Mouse (Mus musculus) right cerebral cortex, postnatal 10 days (tissue): Measurements from ENCODE around the gene Nfkbil1.

Experiments used
- DNase-seq, 2 experiments: peaks; one replicate each; pipeline ENCODE4 v3.0.0; 2021; ENCODE audit warnings: low spot score in 2 of 2

The Nfkbil1 gene

GRCm38 (mm10) chr17:35202442-35202841, 33.1 kb downstream of the Nfkbil1 start:
- DNase-seq: no peak

DNA sequence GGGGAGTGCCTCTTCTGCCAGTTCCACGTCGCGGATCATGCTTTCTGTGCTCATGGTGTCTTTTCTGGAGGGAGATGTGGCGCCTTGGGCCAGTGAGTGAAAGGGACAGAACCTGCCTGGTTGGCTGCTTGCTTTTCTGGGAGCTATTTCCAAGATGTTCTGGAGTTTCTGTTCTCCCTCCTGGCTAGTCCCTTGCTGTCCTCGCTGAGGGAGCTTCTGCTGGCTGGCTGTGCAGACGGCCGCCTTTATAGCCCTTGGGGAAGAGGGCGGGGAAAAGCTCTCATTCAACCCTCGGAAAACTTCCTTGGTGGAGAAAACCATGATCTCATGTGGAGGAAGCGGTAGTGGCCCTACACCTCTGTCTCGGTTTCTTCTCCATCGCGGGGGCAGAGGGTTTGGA, 33.8 kb downstream of the Nfkbil1 start, which contains the start of gene Tnf:
Gene Tnf (minus strand): TSS at position 221 of the 400 bp plus-strand sequence.
- no peak for DNase-seq

- no peak for DNase-seq
These were observed 34.5 kb downstream of the Nfkbil1 start for GRCm38 (mm10) chr17:35201128-35201527.

- no peak for DNase-seq
These were observed 35.2 kb downstream of the Nfkbil1 start for GRCm38 (mm10) chr17:35200398-35200797.

DNA sequence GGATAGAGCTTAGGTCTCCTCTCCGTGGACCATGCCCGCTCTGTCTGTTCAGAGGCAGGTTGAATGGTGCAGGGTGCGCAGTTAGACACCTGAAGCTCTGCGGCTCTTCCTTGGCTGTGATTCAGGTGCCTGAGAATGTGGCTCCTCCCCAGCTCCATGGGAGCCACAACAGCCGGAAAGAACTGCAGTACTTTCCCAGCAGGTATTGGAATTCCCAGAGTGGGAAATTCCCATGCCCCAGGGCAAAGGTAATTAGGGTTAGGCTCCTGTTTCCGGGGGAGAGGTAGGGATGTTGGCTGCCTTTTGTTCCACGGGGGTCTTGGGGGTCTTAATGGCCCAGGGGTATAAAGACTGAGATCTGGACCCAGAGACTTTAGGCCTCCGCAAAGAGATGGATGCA, 36.6 kb downstream of the Nfkbil1 start:
- no peak for DNase-seq

DNA sequence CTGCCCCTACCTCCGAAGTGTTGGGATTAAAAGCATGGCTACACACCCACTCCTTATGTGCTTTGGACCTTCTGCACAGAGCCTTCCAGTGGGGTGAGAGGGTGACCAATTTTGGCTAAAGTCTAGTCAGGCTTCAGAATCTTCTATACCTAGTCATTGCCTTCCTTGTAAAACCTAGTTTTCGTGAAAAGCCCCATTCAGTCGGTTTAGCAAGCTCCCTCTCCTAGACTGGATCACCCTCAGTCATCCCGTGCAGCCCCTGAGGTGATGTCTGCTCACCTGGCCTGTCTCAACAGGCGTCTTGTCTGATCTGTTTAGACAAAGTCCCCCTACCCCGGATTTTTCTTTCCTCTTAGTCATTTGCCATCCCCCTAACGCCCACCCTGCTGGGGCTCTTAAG, 37.6 kb downstream of the Nfkbil1 start:
- no peak for DNase-seq

DNA sequence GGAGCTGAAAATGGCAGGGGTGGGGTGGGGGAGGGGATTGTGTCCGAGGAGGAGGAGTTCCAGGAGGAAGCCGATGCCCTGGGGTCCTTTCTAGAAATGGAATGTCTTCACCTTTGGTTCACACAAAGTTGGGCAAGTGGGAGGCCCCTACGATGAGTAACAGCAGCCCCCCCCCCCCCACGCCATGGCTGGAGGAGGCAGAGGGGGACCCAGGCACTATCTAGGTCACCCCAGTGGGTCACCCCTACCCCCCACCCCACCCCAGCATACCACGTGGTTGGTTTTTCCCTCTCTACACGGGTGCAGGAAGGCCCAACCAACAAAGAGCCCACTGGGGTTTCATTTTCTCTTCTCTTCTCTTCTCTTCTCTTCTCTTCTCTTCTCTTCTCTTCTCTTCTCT, 38.5 kb downstream of the Nfkbil1 start:
- no peak for DNase-seq

DNA sequence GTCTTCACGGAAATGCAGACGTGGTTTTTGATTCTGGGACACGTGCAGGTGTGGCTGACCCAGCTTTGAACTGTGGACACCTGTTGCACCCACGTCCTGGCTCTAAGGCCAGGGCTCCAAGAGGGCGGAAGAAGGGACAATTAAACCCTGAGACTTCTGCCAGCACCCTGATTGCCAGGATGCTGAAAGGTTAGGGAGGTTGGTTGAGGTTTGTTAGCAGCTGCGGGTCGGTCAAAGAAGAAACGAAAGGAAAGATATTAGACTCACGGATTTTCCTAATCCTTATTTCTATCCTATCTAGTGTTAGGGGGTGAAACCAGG, 39.3 kb downstream of the Nfkbil1 start:
- DNase-seq: no peak

GRCm38 (mm10) chr17:35195631-35196320, 39.8 kb downstream of the Nfkbil1 start:
- DNase-seq: peak; percentile 85

GRCm38 (mm10) chr17:35194844-35195630, 40.6 kb downstream of the Nfkbil1 start:
- no peak for DNase-seq

GRCm38 (mm10) chr17:35193881-35194843, 41.4 kb downstream of the Nfkbil1 start, which contains the start of gene Ltb:
TSS of gene Ltb (plus strand) at chr17:35194439.
- no peak for DNase-seq

- DNase-seq: no peak
These were observed 42.7 kb downstream of the Nfkbil1 start for GRCm38 (mm10) chr17:35192924-35193323.

DNA sequence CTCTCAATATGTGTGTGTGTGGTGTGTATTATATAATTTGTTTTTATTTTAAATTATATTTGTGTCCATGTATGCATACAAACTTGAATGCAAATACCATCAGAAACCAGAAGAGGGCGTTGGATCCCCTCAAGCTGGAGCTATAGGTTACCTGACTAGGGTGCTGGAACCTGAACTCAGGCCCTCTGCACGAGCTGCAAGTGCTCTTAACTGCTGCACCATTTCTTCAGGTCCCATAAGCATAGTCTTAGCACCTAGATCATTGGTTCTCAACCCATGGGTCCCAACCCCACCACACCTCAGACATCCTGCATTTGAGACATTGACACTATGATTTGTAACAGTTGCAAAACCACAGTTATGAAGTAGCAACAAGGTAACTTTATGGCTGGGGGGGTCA, 43.9 kb downstream of the Nfkbil1 start:
- no peak for DNase-seq

DNA sequence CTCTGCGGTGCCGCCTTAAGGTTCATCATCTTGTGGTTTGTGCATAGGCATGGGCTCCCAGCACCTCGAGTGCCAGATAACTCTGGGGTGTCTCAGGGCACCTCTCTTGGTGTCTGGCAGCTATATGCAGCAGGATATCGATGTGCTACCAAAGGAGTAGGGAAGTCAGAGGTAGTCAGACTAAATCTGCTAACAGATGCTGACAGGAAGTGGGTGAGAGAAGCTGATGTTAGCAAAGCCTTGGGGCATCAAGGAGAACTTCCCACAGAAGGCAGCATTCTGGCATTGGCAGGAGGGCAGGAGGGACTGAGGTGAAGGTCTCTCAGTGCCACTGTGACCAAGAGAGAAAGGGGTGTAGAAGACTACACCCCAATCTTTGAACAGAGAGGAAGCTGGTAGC, 45.5 kb downstream of the Nfkbil1 start:
- no peak for DNase-seq

- DNase-seq: no peak
These were observed 46.4 kb downstream of the Nfkbil1 start for GRCm38 (mm10) chr17:35189186-35189585.

- no peak for DNase-seq
These were observed 47.5 kb downstream of the Nfkbil1 start, which contains the start of gene Lst1 for GRCm38 (mm10) chr17:35187959-35188610. TSS of gene Lst1 (minus strand) at chr17:35188439.

- DNase-seq: no peak
These were observed 48.2 kb downstream of the Nfkbil1 start for GRCm38 (mm10) chr17:35187345-35187744.

DNA sequence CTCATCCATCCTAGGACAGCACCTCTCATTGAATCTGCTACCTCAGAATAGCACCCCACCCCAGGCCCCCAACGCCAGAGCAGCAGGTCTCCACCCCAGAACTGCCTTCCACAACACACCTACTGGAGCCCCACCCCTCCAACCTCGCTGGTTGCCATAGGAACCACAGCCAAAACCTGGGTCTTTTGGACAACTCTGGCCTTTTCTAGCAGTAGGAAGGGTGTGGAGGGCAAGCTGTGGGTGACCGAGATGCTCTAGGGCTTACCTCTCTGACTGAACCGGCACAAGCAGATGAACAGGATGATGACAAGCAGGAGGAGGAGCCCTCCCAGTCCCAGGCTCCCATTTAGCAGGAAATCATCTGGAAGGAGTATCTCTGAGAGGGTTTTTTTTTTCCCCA, 48.9 kb downstream of the Nfkbil1 start:
- DNase-seq: peak in 1 of 2 experiments; percentile 51

GRCm38 (mm10) chr17:35185639-35186611, 49.7 kb downstream of the Nfkbil1 start:
- DNase-seq: peak in 1 of 2 experiments; percentile 47

GRCm38 (mm10) chr17:35180093-35180492, 55.5 kb downstream of the Nfkbil1 start:
- DNase-seq: no peak
